Mouse (Mus musculus): ENCODE measurements around the gene Wnt7b. TPM values are rescaled to one million over a fixed set of nuclear protein-coding genes. Genes with fewer than 3 reads are reported as not detected.

Gene Wnt7b
- not detected in 2 replicates for total RNA-seq (2014; fragmentation: Nextera tagmentation)
- not detected in 2 replicates for total RNA-seq (2017)

- no peak for ATAC-seq (replicated peaks; ENCODE audit: poor library complexity, severe bottlenecking)
Measured at GRCm38 (mm10) chr15:85582356-85582910, at the start of gene Wnt7b. Gene Wnt7b, minus strand, starts transcription at chr15:85582473.

GRCm38 (mm10) chr15:85631591-85631990 lies 49.3 kb upstream of the Wnt7b start:
- no peak for ATAC-seq (replicated peaks; ENCODE audit: poor library complexity, severe bottlenecking)

- ATAC-seq (replicated peaks; ENCODE audit: poor library complexity, severe bottlenecking), result no peak
Measured at GRCm38 (mm10) chr15:85629924-85630545, 47.8 kb upstream of the Wnt7b start.

GRCm38 (mm10) chr15:85625666-85626279 lies 43.5 kb upstream of the Wnt7b start:
- ATAC-seq (replicated peaks; ENCODE audit: poor library complexity, severe bottlenecking), result peak; percentile 57; the same call in 1 of the 2 replicates

GRCm38 (mm10) chr15:85622213-85622612 lies 39.9 kb upstream of the Wnt7b start:
- ATAC-seq (replicated peaks; ENCODE audit: poor library complexity, severe bottlenecking), result no peak

- peak; percentile 48 for ATAC-seq (replicated peaks; ENCODE audit: poor library complexity, severe bottlenecking)
Measured at GRCm38 (mm10) chr15:85615537-85616100, 33.3 kb upstream of the Wnt7b start.

GRCm38 (mm10) chr15:85615075-85615474 lies 32.8 kb upstream of the Wnt7b start:
- ATAC-seq (replicated peaks; ENCODE audit: poor library complexity, severe bottlenecking), result no peak

GRCm38 (mm10) chr15:85613358-85614266 lies 31.3 kb upstream of the Wnt7b start:
- ATAC-seq (replicated peaks; ENCODE audit: poor library complexity, severe bottlenecking), result no peak

GRCm38 (mm10) chr15:85612660-85613357 lies 30.5 kb upstream of the Wnt7b start:
- no peak for ATAC-seq (replicated peaks; ENCODE audit: poor library complexity, severe bottlenecking)

- no peak for ATAC-seq (replicated peaks; ENCODE audit: poor library complexity, severe bottlenecking)
Measured at GRCm38 (mm10) chr15:85611701-85612520, 29.6 kb upstream of the Wnt7b start.

GRCm38 (mm10) chr15:85610618-85611218 lies 28.4 kb upstream of the Wnt7b start:
- ATAC-seq (replicated peaks; ENCODE audit: poor library complexity, severe bottlenecking), result peak; percentile 75

GRCm38 (mm10) chr15:85610120-85610519 lies 27.8 kb upstream of the Wnt7b start:
- peak; percentile 5; the same call in 1 of the 2 replicates for ATAC-seq (replicated peaks; ENCODE audit: poor library complexity, severe bottlenecking)

GRCm38 (mm10) chr15:85609266-85610004 lies 27.2 kb upstream of the Wnt7b start:
- no peak for ATAC-seq (replicated peaks; ENCODE audit: poor library complexity, severe bottlenecking)

GRCm38 (mm10) chr15:85605962-85606610 lies 23.8 kb upstream of the Wnt7b start:
- ATAC-seq (replicated peaks; ENCODE audit: poor library complexity, severe bottlenecking), result no peak

GRCm38 (mm10) chr15:85604938-85605337 lies 22.7 kb upstream of the Wnt7b start:
- ATAC-seq (replicated peaks; ENCODE audit: poor library complexity, severe bottlenecking), result no peak

- no peak for ATAC-seq (replicated peaks; ENCODE audit: poor library complexity, severe bottlenecking)
Measured at GRCm38 (mm10) chr15:85604507-85604906, 22.2 kb upstream of the Wnt7b start.

GRCm38 (mm10) chr15:85603422-85603821 lies 21.1 kb upstream of the Wnt7b start:
- ATAC-seq (replicated peaks; ENCODE audit: poor library complexity, severe bottlenecking), result no peak
